Mouse (Mus musculus) gastrocnemius, postnatal 4 days (tissue): Measurements from ENCODE around the gene Ccdc136. TPM values are rescaled to one million over a fixed set of nuclear protein-coding genes. Genes with fewer than 3 reads are reported as not detected.
"Not testable (repeated sequence)": the region's sequence is repeated elsewhere in the genome, so short reads cannot be mapped to it uniquely, and the experiment has no call there.

Source experiments
- DNase-seq, 2 experiments: peaks; one replicate each; pipeline ENCODE4 v3.0.0; 2021 to 2022; ENCODE audit warnings: low spot score in 2 of 2, mixed read lengths in 2 of 2
- total RNA-seq, 2 experiments: library from RNA; stranded (reverse); gene quantifications; 2 replicates each; pipeline ENCODE4 v1.2.3; 2021

Gene Ccdc136
- total RNA-seq, 2 experiments from 2014 or later = 20.1 to 28.9 TPM

- DNase-seq = not testable (repeated sequence)
These were observed 4.9 kb upstream of the Ccdc136 start for GRCm38 (mm10) chr6:29391241-29391640.

DNA sequence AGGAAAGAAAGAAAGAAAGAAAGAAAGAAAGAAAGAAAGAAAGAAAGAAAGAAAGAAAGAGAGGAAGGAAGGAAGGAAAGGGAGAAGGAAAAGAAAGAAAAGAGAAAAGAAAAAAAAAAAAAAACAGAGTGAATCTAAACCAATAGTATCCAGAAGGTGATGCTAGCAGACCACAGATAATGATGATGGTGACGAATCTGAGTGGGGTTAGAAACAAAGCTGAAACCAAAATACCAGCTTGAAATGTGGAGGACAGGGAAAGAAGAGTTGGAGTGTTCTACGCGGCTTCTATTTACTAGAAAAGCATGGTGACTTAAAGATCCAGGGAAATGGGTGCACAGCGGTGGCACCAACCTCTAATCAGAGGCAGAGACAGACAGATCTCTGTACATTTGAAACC lies 4.3 kb upstream of the Ccdc136 start:
- DNase-seq = no peak

GRCm38 (mm10) chr6:29394286-29394685 lies 1.8 kb upstream of the Ccdc136 start:
- DNase-seq = no peak

DNA sequence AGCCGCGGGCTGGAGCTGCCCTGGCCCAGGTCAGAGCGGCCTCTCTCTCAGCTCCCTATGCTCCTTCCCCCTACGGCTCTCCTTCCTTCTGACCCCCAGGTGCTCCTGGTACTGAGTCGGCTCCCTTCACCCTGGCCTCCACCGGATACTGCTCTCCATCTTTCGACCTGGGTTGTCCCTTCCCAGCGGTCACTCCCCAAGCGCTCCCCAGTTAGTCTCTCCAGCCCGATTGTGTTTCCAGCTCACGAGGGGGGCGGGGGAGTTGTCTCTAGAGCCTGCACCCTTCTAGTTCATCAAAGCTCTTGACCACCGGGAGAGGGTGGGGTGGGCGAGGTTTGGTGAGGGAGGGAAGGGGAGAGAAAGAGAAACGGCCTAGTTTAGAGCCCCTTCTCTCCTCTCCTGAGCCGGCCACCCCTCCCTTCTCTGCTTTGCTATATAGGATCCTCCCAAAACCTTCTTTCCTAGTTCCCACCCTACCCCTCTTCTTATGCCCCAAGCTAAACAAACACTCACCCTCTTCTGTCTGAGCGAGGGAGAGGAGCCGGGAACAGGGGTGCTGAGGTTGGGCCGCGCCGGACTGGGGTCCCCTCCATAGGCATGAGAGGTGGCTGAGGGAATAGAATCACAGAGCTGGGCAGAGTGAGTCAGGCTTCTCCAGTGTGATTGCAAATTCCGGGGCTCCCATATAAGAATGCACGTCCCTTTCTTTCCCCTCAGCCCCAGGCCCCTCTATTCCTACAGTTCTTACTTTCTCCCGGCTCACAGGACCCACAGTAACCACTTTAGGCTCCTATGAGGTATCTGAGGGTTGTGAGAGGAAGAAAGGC lies 818 bp downstream of the Ccdc136 start:
- no peak for DNase-seq

- DNase-seq = no peak
These were observed 1.5 kb downstream of the Ccdc136 start for GRCm38 (mm10) chr6:29397575-29397974.

DNA sequence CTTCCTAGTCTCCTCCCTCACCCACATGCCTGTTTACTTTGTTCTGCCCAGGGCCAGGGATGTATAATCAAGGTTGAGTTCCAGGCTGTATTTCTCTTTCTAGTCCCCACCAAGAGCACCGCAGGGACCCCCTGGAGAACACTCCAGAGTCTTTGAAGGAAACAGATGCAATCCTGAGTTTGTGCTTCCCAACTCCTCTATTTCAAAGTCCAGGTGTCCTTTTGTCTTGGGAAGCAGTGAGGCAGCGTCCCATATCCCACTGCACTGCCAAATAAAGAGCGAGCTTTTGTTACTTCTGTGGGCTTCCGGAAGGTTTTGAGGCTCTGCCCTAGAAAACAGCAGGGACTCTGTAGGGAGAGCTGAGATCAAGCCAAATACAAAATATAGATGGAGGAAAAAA lies 3.7 kb downstream of the Ccdc136 start:
- no peak for DNase-seq

GRCm38 (mm10) chr6:29402693-29403342 lies 6.7 kb downstream of the Ccdc136 start:
- DNase-seq = peak in 1 of 2 experiments; percentile 34

DNA sequence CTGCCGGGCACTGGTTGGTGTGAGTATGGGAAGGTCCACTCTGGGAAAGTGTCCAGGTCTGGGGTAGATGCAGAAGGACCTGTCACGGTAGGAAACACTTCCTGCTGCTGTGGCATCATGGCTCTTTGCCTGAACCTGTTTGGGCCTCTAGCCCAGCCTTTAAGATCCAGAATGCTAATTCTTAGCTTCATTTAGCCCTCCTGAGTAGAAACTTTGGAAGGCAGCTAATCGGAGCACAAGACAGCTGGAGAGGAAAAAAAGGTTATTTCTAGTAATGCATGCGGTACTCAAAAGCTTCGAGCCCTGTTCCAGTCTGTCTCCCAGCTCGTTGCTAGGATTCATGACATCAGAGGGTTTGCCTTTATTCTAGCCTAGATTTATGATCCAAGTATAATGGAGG lies 10.3 kb downstream of the Ccdc136 start:
- no peak for DNase-seq

DNA sequence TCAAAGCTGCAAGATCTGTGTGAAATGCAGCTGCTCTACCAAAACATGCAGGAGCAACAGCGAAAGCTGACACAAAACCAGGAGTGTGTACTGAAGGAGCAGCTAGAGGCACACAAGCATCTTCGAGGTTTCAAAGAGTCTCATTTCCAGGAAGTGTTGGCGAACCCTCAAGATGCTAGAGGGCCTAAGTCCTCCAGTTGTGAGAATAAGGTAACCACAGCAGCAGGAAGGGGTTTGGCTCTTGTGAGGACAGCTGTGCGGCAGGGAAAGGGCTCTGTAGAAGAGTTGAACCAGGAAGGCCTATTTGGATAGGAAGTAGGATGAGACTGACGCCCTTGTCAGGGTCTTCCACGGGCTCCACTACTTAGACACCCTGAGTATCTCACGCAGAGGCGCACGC lies 19.3 kb downstream of the Ccdc136 start:
- no peak for DNase-seq

DNA sequence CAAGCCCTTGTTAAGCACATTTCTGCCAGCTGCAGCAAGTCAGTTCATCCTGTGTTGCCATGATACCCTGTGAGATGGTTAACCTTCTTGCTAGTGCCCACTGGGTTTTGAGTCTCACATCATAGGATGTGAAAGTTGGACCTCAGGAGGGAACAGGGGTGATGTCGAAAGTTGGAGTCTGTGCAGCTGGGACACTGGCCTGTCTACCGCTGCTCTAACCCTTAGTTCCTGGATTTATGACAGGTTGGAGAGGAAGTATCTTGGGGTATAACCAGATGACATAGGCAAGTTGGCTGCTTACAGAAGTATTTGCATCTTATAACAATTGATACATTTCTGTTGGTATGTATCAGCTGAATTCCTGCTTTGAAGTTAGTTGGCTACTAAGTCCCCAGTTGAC lies 24.5 kb downstream of the Ccdc136 start:
- no peak for DNase-seq

DNA sequence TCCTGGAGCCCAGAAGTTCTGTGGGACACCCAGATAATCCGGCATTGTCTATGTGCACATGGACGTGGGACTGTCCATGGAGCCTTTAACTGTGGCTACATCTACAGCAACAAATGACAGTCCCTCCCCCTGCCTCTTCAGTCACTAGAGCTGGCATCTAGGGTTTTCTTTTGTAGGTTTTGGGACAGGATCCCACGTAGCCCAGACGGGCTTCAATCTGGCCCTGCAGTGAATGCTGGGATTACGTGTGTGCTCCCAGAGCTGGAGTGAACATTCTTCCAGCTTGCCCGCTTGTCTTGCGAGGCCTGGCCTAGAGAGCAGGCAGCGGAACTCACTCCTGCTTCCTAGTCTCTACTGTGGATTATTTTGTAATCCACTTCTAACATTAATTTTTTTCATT lies 29.0 kb downstream of the Ccdc136 start:
- no peak for DNase-seq

DNA sequence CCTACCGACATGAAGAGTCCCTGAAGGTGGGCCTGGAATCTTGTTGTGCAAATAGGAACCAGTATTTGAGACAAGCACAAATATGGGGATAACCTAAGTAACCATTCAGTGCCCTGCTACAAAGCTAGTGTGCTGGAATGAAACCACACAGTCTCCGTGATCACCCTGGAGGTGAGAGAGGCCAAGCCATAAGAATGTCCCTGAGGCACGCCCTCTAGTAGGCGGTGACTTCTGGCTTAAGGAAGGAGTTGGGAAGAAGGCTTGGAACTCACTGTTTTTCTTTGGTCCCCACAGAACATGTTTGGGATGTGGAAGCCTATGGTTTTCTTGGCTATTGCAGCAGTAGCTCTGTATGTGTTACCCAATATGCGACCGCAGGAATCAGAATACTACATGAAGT lies 30.2 kb downstream of the Ccdc136 start:
- no peak for DNase-seq

DNA sequence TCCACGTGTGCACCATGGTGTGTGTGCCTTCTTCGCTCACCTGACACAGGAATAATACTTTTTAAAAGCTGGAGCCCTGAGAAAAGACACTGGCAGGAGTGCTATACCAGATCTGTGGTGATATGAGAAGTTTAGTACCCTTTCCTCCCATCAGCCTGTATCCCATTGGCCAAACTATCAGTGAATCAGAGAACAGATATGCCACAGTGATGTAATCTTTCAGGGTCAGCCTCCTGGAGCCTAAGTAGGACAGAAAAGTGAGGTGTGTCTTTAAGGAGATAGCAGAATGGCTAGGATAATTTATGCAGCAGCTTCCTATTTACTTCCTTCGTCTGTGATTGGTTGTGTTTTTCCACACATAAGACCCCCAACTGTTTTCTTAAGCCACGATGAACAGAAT lies 32.1 kb downstream of the Ccdc136 start:
- DNase-seq = no peak

DNA sequence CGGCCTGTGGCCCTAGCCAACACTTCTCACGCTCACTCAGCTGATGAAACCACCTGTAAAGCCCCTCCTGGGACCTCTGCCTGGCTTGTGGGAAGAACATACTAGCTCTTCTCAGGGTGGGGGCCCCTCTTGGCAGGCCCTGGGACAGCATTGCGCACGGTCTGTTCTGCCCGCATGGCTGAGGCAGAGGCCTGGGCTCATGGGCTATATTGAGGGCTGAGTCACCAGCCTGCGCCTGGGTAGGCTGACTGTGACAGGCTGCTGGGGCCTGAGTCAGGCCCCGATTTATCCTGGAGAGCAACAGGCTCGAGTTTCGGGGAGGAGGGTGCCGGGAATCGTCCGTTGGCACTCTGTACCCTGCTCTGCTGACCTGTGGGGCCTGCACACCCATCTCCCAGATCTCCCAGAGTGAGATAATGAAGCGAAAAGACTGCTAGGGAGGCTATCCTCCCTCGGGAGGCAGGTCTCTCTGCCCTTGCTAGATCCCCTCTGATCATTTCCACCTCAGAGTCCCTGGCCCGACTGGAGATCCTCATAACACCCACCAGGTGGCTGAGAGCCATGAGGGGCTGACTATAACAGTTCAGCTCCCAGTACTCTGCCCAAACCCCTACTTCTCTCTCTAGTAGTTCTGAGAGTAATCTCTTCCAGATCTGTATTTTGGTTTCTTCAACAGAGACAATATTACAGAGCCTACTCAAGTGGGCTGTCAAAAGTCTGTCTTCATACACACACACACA lies 34.7 kb downstream of the Ccdc136 start:
- DNase-seq = no peak

DNA sequence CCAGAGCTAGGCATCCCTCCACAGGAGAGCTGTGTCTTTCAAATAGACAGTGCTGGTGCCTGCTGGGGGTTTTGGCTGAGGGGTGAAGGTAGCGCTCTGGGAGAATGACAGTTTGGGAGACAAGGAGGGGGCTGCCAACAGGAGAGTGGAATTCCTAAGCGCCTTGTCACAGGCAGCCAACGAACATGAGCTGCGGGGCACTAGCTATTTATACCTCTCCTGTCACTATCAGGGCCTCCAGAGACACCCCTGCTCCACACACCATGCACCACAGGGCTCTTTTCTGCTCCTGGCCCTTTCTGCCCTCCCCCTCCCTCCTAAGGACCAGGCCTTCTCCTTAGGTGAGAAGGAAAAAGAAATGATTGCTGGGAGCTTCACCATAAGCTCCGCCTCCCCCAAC lies 35.4 kb downstream of the Ccdc136 start:
- no peak for DNase-seq

DNA sequence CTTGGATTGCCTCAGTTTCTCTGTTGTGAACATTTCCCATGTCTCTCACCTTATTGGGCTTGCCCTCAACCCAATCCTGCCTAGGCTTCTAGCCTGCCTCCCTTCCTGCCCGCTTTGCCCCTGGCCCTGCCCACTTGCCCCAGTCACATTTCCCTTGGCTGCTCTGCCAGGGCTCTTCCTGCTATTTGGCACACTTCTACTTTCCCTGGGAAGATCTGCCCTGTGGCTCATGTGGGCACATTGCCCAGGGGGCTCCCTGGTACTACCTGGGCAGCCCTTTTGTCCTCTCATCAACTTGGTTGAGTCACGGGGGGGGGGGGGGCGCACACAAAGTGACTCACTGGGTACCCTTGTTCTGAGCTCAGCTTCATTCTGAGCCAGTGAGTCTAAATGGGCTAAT lies 36.0 kb downstream of the Ccdc136 start:
- DNase-seq = peak in 1 of 2 experiments; percentile 10

GRCm38 (mm10) chr6:29432676-29433037 lies 36.5 kb downstream of the Ccdc136 start:
- no peak for DNase-seq

- DNase-seq = peak; percentile 56 to 72
These were observed 37.1 kb downstream of the Ccdc136 start, which contains the start of gene Flnc for GRCm38 (mm10) chr6:29433038-29433803. Gene Flnc, plus strand, starts transcription at chr6:29433256.

DNA sequence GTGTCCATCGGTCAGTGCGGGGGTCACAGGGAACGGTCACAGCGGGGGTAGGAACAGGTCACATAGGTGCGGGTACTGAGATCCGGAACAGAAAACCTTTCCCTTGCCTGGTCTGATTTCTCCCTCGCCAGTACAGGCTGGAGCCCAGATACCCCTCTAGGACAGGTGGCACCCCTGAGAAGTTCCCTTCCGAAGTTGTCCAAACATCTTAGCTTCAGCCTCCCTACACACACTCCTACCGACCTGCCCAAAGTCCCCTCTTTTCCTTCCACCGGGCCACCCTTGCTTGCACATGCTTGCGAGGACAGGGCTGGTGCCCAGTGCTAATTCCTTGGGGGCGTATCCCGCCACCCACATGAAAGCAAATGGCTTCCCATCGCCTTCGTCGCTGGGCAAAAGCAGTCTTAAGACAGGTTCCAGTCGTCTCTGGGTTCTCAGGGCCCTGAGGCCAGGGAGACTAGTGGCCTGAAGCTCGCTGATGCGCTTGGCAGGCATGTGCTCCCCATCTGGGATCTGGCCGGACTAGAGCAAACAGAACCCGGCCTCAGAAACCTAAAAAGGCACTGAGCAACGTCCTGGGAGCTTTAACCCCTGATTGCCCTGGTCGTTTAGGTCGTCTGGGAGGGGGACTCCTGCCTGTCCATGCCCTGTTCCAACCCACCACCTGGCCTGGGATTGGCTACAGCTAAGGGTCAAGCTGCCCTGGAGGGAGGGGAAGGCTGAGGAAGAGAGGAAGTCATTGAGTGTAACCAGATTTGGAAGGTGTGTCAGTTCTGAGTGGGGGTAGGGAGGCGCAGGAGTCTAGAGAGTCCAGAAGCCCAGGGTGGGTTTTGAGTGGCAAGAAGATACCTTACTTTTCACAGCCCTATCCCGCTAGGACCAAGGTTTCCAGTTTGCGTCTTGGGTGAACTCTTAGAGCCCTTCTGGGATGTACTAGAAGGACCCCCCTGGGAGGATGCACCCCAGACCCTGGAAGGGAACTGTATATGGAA lies 38.0 kb downstream of the Ccdc136 start:
- DNase-seq = peak in 1 of 2 experiments; percentile 69
